Mouse (Mus musculus) fibroblast of lung, adult 2 months (primary cell): Measurements from ENCODE around the gene Fscn3.

Experiments used
- DNase-seq: peaks from one replicate; pipeline ENCODE4 v3.0.0-alpha.2; 2011; ENCODE audit warnings: low read depth

The Fscn3 gene

DNA sequence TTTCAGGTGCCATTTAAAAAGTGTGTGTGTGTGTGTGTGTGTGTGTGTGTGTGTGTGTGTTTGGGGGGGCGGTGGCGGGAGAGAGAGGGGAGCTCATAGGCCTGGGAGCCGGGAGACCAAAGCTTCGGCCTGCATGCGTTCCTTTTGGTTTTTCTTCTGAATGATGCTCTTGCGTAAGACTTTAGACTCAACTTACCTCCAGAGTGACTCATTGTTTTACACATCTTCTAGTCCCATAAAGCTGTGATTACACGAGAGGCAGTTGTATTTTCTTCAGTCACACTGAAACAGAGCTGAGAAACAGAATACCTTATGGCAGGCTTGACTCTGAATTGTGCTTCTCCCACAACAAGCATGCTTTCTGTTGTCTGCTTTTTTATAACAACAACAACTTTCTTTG lies 59.3 kb downstream of the Fscn3 start:
- DNase-seq, result no peak
